Comparison of ENCODE assay signal across 21 mouse cellular contexts in the genomic region with DNA sequence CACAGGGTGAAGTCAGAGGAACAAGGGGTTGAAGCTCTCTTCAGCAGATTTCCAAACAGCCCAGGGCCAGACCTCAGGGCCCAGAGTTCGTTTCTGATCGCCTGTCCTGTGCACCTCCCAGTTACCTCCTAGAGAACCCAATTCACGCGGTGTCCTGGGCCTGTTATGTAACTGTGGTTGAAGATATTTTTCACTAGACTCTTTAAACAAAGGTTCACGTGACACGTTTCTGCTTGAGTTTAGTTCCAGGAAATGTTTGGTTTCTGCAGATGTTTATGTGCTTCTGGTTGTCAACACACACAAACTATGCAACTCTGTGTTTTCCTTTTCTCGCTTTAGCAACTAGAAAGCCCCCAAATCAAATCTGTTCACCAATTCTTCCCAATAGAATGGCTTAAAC.
DNase-seq lines count a peak whose midpoint lies in the region; ATAC-seq and TF ChIP-seq lines count a peak whose summit lies in the region.
"Had no signal": no experiment of that assay in that cellular context is flagged by ENCODE, and none has a peak within 500 bp of the region (broad histone marks: within the 10 kb centered on the region; RNA-seq: fewer than 3 reads in every experiment).

No protein-coding gene starts in this region.

- H3K9ac ChIP-seq in kidney, embryonic 16.5 days (replicated peaks; ENCODE audit: low read length) = no peak overlapping the region
- H3K9ac ChIP-seq in hindbrain, embryonic 13.5 days = no peak overlapping the region
- H3K9ac ChIP-seq: heart, embryonic 13.5 days; intestine, embryonic 15.5 days; liver, embryonic 12.5 days; stomach, embryonic 15.5 days had no signal

- H3K9me3 ChIP-seq in kidney, embryonic 16.5 days (ENCODE audit: low read length) = no peaks in the 10 kb centered on the region
- H3K9me3 ChIP-seq in hindbrain, embryonic 13.5 days = no peaks in the 10 kb centered on the region
- H3K9me3 ChIP-seq: G1E; intestine, embryonic 15.5 days; liver, embryonic 12.5 days; stomach, embryonic 15.5 days had no signal

- ATAC-seq in kidney, embryonic 16.5 days (ENCODE audit: low FRiP score, low TSS enrichment) = no peak
- ATAC-seq in hindbrain, embryonic 13.5 days (ENCODE audit: low FRiP score) = no peak
- ATAC-seq: intestine, embryonic 15.5 days; liver, embryonic 12.5 days had no signal

- H3K27me3 ChIP-seq in kidney, adult 2 months (replicated peaks; ENCODE audit: control insufficient read depth, insufficient read depth, low read length) = no peaks in the 10 kb centered on the region
- H3K27me3 ChIP-seq in kidney, embryonic 16.5 days (ENCODE audit: insufficient read depth, low read length) = no peaks in the 10 kb centered on the region
- H3K27me3 ChIP-seq in hindbrain, embryonic 13.5 days = no peaks in the 10 kb centered on the region
- H3K27me3 ChIP-seq: heart, embryonic 13.5 days; intestine, embryonic 15.5 days; liver, embryonic 12.5 days; stomach, embryonic 15.5 days had no signal

- 50% methylated on average over 7 of the region's 7 CpGs for WGBS in kidney, adult 2 months
- 82% methylated on average over 7 of the region's 7 CpGs for WGBS in kidney, embryonic 16.5 days
- 94% methylated on average over 7 of the region's 7 CpGs for WGBS in hindbrain, embryonic 13.5 days

- no peak overlapping the region for H3K4me3 ChIP-seq in kidney, adult 2 months (ENCODE audit: insufficient read depth, low read depth, low read length)
- no peak overlapping the region for H3K4me3 ChIP-seq in kidney, embryonic 16.5 days (ENCODE audit: low read length)
- no peak overlapping the region for H3K4me3 ChIP-seq in hindbrain, embryonic 13.5 days
- H3K4me3 ChIP-seq: heart, embryonic 13.5 days; intestine, embryonic 15.5 days; liver, embryonic 12.5 days; myocyte; stomach, embryonic 15.5 days had no signal

- peaks cover 12% of the 10 kb centered on the region for H3K4me1 ChIP-seq in kidney, adult 2 months (ENCODE audit: control insufficient read depth, insufficient read depth, low read length)
- no peaks in the 10 kb centered on the region for H3K4me1 ChIP-seq in kidney, embryonic 16.5 days (ENCODE audit: insufficient read depth, low read length)
- H3K4me1 ChIP-seq in hindbrain, embryonic 13.5 days (replicated peaks) = 0 out of 2 replicates have a peak, but pooled peaks cover 3% of the 10 kb centered on the region
- H3K4me1 ChIP-seq: intestine, embryonic 15.5 days; stomach, embryonic 15.5 days had no signal

- no peak overlapping the region for H3K4me2 ChIP-seq in kidney, embryonic 16.5 days (replicated peaks; ENCODE audit: low read depth, low read length)
- no peak overlapping the region for H3K4me2 ChIP-seq in hindbrain, embryonic 13.5 days
- H3K4me2 ChIP-seq: heart, embryonic 13.5 days; intestine, embryonic 15.5 days; liver, embryonic 12.5 days; midbrain, embryonic 11.5 days; stomach, embryonic 15.5 days had no signal

- DNase-seq in kidney, adult 2 months = peak; percentile 53
- peak; percentile 83 for DNase-seq in lung, postnatal 36 days
- no peak for DNase-seq in lung, postnatal 10 days
- peak; percentile 41 for DNase-seq in adipocyte (ENCODE audit: low spot score)
- peak; percentile 82 for DNase-seq in naive thymus-derived CD4-positive, alpha-beta T cell, adult 2 months (ENCODE audit: low read depth)
- DNase-seq in frontal cortex, postnatal 10 days (ENCODE audit: low spot score in 2 of 2) = no peak
- DNase-seq: adrenal gland, adult 8-10 months; B cell, adult 2 months; cerebellum, adult 11 months; cerebellum, postnatal 14 days; gastrocnemius, postnatal 36 days; heart, postnatal 4 days had no signal

- no peak for TF ChIP-seq POLR2A in kidney, adult 2 months (IDR thresholded peaks at IDR 0.05; ENCODE audit: low read depth, low read length)

- peaks cover 4% of the 10 kb centered on the region; the same call in 1 of the 2 replicates for H3K36me3 ChIP-seq in kidney, adult 2 months (ENCODE audit: control insufficient read depth, insufficient read depth, low read length)
- H3K36me3 ChIP-seq in kidney, embryonic 16.5 days (ENCODE audit: insufficient read depth, low read length) = no peaks in the 10 kb centered on the region
- no peaks in the 10 kb centered on the region for H3K36me3 ChIP-seq in hindbrain, embryonic 13.5 days
- H3K36me3 ChIP-seq: G1E; heart, embryonic 13.5 days; intestine, embryonic 15.5 days; liver, embryonic 12.5 days; stomach, embryonic 15.5 days had no signal

- TF ChIP-seq CTCF in kidney, adult 2 months (conservative IDR thresholded peaks at IDR 0.05; ENCODE audit: insufficient read depth, insufficient read length, low read depth, low read length) = no peak

- H3K27ac ChIP-seq in kidney, adult 2 months (ENCODE audit: insufficient read depth, low read depth, low read length) = no peak overlapping the region
- no peak overlapping the region for H3K27ac ChIP-seq in kidney, embryonic 16.5 days (ENCODE audit: low read length)
- H3K27ac ChIP-seq in hindbrain, embryonic 13.5 days = no peak overlapping the region
- H3K27ac ChIP-seq: heart, embryonic 13.5 days; intestine, embryonic 15.5 days; liver, embryonic 12.5 days; stomach, embryonic 15.5 days had no signal

Comparison
In these comparisons a context has a peak if more than half of its experiments do, and no peak if none do; other contexts are left out.
1. DNase-seq: peak in kidney, adult 2 months (single experiment), lung, postnatal 36 days (single experiment), adipocyte (single experiment) and naive thymus-derived CD4-positive, alpha-beta T cell, adult 2 months (single experiment); none in lung, postnatal 10 days (single experiment) and frontal cortex, postnatal 10 days (0 of 2).